Comparison of ENCODE assay signal across 27 mouse cellular contexts in genomic region chr3:20820047-20820446, GRCm38 (mm10).
DNase-seq lines count a peak whose midpoint lies in the region; ATAC-seq and TF ChIP-seq lines count a peak whose summit lies in the region.
"Had no signal": no experiment of that assay in that cellular context is flagged by ENCODE, and none has a peak within 500 bp of the region (broad histone marks: within the 10 kb centered on the region; RNA-seq: fewer than 3 reads in every experiment).

No protein-coding gene starts in this region.

- no peak overlapping the region for H3K9ac ChIP-seq in forebrain, embryonic 15.5 days (replicated peaks)
- no peak overlapping the region for H3K9ac ChIP-seq in forebrain, embryonic 12.5 days
- no peak overlapping the region for H3K9ac ChIP-seq in embryonic facial prominence, embryonic 14.5 days (ENCODE audit: low read depth, low read length)
- H3K9ac ChIP-seq: heart, embryonic 13.5 days; hindbrain, embryonic 14.5 days had no signal

- H3K9me3 ChIP-seq in forebrain, embryonic 15.5 days: no peaks in the 10 kb centered on the region
- H3K9me3 ChIP-seq in forebrain, embryonic 12.5 days: no peaks in the 10 kb centered on the region
- no peaks in the 10 kb centered on the region for H3K9me3 ChIP-seq in embryonic facial prominence, embryonic 14.5 days (ENCODE audit: control insufficient read depth, low read length)
- H3K9me3 ChIP-seq: heart, embryonic 10.5 days; heart, embryonic 13.5 days had no signal

- DNase-seq in heart, adult 11 months: peak; percentile 25
- DNase-seq in heart, adult 8-10 months (ENCODE audit: low spot score): no peak
- peak; percentile 50 for DNase-seq in brain, embryonic 14.5 days (ENCODE audit: low read depth)
- peak; percentile 20 for DNase-seq in embryonic facial prominence, embryonic 14.5 days (ENCODE audit: low spot score)
- DNase-seq: adrenal gland, adult 2 months; adrenal gland, postnatal 14 days; cerebellum, adult 11-12 months; cerebellum, adult 8-10 months; cerebellum, postnatal 10 days; cerebellum, postnatal 36 days; embryo, embryonic 11 days; gastrocnemius, adult 2 months; gastrocnemius, postnatal 14 days; heart, adult 18-20 months; heart, postnatal 14 days; heart, postnatal 4 days; kidney, adult 18-20 months had no signal

- H3K4me1 ChIP-seq in forebrain, embryonic 15.5 days: peaks cover 6% of the 10 kb centered on the region; the same call in 1 of the 2 replicates
- no peaks in the 10 kb centered on the region; the same call in 1 of the 2 replicates for H3K4me1 ChIP-seq in forebrain, embryonic 12.5 days
- H3K4me1 ChIP-seq in embryonic facial prominence, embryonic 14.5 days (ENCODE audit: control insufficient read depth, insufficient read depth, low read length): no peaks in the 10 kb centered on the region
- H3K4me1 ChIP-seq: heart, embryonic 10.5 days; heart, embryonic 13.5 days had no signal

- WGBS in forebrain, embryonic 15.5 days: 91% methylated on average over 3 of the region's 3 CpGs
- 92% methylated on average over 3 of the region's 3 CpGs for WGBS in forebrain, embryonic 12.5 days
- 75% methylated on average over 3 of the region's 3 CpGs for WGBS in embryonic facial prominence, embryonic 14.5 days

- H3K27ac ChIP-seq in forebrain, embryonic 15.5 days (replicated peaks): 0 out of 2 replicates have a peak overlapping the region, but pooled peaks have one; percentile 29
- no peak overlapping the region for H3K27ac ChIP-seq in forebrain, embryonic 12.5 days
- H3K27ac ChIP-seq in embryonic facial prominence, embryonic 14.5 days (replicated peaks; ENCODE audit: low read depth, low read length): no peak overlapping the region
- H3K27ac ChIP-seq: gastrocnemius, adult 2 months; heart, embryonic 10.5 days; heart, embryonic 13.5 days; hindbrain, embryonic 14.5 days; hindbrain, postnatal 0 days had no signal

- H3K4me2 ChIP-seq in forebrain, embryonic 15.5 days (replicated peaks): no peak overlapping the region
- no peak overlapping the region for H3K4me2 ChIP-seq in forebrain, embryonic 12.5 days
- H3K4me2 ChIP-seq in embryonic facial prominence, embryonic 14.5 days (ENCODE audit: low read depth, low read length): no peak overlapping the region
- H3K4me2 ChIP-seq: heart, embryonic 13.5 days; hindbrain, embryonic 14.5 days had no signal

- TF ChIP-seq POLR2A in brain, embryonic 14.5 days (IDR thresholded peaks at IDR 0.05; ENCODE audit: borderline replicate concordance, extremely low read depth, insufficient read depth, insufficient read length, poor library complexity, severe bottlenecking): no peak

- no peaks in the 10 kb centered on the region for H3K27me3 ChIP-seq in forebrain, embryonic 15.5 days
- H3K27me3 ChIP-seq in forebrain, embryonic 12.5 days: no peaks in the 10 kb centered on the region
- H3K27me3 ChIP-seq in embryonic facial prominence, embryonic 14.5 days (replicated peaks; ENCODE audit: control insufficient read depth, insufficient read depth, low read length): no peaks in the 10 kb centered on the region
- H3K27me3 ChIP-seq: heart, embryonic 13.5 days had no signal

- no peak overlapping the region for H3K4me3 ChIP-seq in forebrain, embryonic 15.5 days
- H3K4me3 ChIP-seq in forebrain, embryonic 12.5 days (replicated peaks): no peak overlapping the region
- H3K4me3 ChIP-seq in embryonic facial prominence, embryonic 14.5 days (ENCODE audit: low read depth, low read length): no peak overlapping the region
- H3K4me3 ChIP-seq: erythroblast, embryonic 14.5 days; gastrocnemius, adult 2 months; heart, embryonic 10.5 days; heart, embryonic 13.5 days had no signal

- 0 out of 2 replicates have a peak, but pooled peaks have one; percentile 35 for ATAC-seq in forebrain, embryonic 15.5 days (replicated peaks)
- no peak for ATAC-seq in forebrain, embryonic 12.5 days (ENCODE audit: low FRiP score)
- ATAC-seq in embryonic facial prominence, embryonic 14.5 days (ENCODE audit: low read depth): no peak
- ATAC-seq: CD4-positive, CD25-positive, alpha-beta regulatory T cell, adult 4 months; hindbrain, postnatal 0 days; inflammation-experienced regulatory T-cells, adult 6 months; intestine, embryonic 16.5 days had no signal

- no peaks in the 10 kb centered on the region for H3K36me3 ChIP-seq in forebrain, embryonic 15.5 days
- H3K36me3 ChIP-seq in forebrain, embryonic 12.5 days (replicated peaks): no peaks in the 10 kb centered on the region
- no peaks in the 10 kb centered on the region for H3K36me3 ChIP-seq in embryonic facial prominence, embryonic 14.5 days (ENCODE audit: control insufficient read depth, insufficient read depth, low read length)
- H3K36me3 ChIP-seq: heart, embryonic 10.5 days; heart, embryonic 13.5 days had no signal

- no peak for TF ChIP-seq CTCF in brain, embryonic 14.5 days (IDR thresholded peaks at IDR 0.05; ENCODE audit: borderline replicate concordance, extremely low read depth, insufficient read depth, insufficient read length)
